Mouse (Mus musculus): ENCODE data around the gene Hist1h3b.
"Not testable (repeated sequence)": the region's sequence is repeated elsewhere in the genome, so short reads cannot be mapped to it uniquely, and the experiment has no call there.

Hist1h3b gene

DNA sequence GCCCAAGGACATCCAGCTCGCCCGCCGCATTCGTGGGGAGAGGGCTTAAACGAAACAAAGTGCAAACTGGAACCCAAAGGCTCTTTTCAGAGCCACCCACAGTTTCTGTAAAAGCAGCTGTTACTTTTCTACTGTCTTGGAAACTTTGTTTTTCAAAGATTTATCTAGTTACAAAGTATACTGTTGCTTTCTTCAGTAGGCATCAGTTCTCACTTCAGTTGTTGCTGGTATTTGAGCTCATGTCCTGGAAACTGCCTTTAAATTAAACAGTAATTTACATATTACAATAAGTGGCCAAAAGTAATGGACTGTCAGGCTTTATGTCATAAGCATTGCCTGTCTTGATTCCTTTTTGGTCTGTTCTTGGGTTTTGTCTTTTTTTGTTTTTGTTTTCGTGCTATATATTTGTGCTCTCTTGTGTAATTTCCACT is 690 bp downstream of the Hist1h3b start:
- no peak for DNase-seq (ENCODE audit: extremely low read depth, low read depth, low spot score)

DNA sequence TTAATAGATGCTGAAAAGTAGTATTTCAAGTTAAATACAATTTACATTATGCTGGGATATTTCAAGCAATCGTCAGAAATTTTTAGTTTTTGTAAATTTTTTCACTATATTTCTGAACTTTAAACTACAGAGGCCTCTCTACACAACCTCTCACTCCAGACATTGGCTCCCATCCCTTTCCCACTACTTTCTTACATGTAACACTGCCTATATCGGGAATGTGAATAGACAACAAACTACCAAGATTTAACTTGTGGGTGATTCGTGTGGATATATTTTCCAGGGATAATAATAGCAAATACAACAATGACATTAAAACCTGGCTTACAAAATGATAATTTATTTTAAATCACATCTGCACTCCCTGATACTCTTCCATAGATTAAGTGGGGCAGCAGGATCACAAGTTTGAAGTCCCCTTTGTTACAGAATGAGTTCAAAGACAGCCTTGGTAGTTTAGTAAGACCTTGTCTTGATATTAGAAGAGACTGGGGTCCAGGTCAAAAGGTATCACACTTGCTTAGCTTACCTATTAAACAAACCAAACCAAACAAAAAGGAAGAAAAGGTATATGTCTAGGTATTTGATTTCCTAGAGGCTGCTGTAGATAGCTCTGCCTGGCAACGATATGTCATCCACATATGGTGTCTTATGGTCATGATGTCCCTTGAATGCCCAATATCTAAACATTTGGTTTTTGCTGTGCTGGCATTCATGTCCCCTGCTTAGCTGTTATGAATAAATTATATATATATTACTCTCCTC is 1.4 kb downstream of the Hist1h3b start:
- no peak for DNase-seq (ENCODE audit: extremely low read depth, low read depth, low spot score)

DNA sequence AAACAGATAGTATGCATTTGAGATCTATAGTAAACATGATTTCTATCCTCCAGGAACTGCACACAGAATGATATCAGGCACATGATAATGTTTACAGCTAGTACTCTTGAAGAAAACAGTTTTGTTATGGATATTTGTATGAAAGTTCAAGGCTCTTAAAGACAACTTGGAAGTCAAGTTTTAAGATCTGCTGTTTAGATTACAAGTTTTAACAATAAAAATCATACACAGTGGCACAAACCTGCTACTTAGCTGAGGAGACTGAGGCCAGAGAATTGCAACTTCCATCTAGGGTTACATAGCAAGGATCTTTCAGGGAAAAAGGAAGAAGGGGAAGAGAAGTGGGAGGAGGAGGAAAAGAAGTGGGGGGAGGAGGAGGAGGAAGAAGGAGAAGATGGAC is 2.9 kb downstream of the Hist1h3b start:
- DNase-seq (ENCODE audit: extremely low read depth, low read depth, low spot score), result no peak

DNA sequence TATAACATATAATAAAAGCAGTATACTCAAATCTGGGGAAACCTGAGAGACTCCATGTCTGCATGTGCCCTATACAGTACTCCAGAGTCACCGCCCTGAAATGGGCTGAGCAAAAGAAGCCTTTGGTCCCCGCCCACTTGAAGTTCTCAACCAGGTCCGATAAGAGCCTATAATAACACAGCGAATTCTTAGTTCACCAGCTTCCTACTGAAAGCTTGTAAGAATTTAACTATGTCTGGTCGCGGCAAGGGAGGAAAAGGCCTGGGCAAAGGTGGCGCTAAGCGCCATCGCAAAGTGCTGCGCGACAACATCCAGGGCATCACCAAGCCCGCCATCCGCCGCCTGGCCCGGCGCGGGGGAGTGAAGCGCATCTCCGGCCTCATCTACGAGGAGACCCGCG is 4.7 kb downstream of the Hist1h3b start, which contains the start of gene Hist1h4b:
Hist1h4b (plus strand) TSS at position 224 of the 400 bp plus-strand sequence.
- DNase-seq (ENCODE audit: extremely low read depth, low read depth, low spot score), result peak; percentile 74

- DNase-seq (ENCODE audit: extremely low read depth, low read depth, low spot score), result no peak
These were observed 5.2 kb downstream of the Hist1h3b start for GRCm38 (mm10) chr13:23757211-23757773.

DNA sequence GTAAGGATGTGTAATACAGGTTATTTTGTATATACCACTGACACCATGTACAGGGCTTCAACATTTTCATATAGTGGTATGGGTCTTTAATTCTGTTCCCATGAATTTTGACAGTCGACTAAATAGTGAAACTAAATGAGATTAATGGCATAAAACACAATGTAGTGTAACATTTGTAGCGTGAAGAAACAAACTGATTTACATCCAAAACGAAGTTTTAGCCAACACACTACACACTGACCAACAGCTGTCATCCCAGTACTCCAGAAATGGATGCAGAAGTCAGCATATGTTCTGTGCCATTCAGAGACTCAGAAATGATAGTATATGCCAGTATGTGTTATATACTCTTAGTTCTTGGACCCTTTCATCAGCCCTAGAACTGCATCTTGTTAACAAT is 5.9 kb downstream of the Hist1h3b start:
- no peak for DNase-seq (ENCODE audit: extremely low read depth, low read depth, low spot score)

GRCm38 (mm10) chr13:23759251-23759771 is 7.2 kb downstream of the Hist1h3b start:
- DNase-seq (ENCODE audit: extremely low read depth, low read depth, low spot score), result no peak

GRCm38 (mm10) chr13:23759916-23760239 is 7.8 kb downstream of the Hist1h3b start:
- no peak for DNase-seq (ENCODE audit: extremely low read depth, low read depth, low spot score)

DNA sequence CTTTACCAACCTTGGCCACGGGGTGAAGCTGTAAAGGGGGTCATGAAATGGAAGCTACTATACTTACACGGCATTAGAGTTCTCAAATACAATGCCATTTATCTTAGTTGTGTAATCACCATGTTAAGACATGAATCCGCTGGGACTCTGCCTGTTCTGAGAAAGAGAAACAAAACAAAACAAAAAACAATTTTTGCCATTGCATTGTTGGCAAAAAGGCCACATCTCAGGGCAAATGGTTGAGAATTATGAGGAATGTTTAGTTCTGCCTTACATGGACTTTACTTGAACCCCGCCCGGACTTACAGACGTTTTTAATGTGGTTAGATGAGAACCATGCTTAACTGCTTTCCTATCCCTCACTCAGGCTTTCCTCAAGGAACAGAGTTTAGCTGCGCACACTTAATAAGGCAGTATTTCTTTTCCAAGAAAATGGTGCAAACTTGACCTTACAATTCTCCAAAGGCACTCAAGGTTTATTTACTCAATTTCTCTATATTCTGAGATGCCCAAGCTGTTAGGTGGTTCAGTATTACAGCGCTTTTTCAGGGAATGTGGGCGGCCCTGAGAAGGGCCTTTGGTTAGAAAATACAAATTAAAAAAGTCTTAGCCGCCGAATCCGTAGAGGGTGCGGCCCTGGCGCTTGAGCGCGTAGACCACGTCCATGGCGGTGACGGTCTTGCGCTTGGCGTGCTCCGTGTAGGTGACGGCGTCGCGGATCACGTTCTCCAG is 8.3 kb downstream of the Hist1h3b start:
- no peak for DNase-seq (ENCODE audit: extremely low read depth, low read depth, low spot score)

- no peak for DNase-seq (ENCODE audit: extremely low read depth, low read depth, low spot score)
These were observed 9.2 kb downstream of the Hist1h3b start, which contains the start of gene Hist1h4a for GRCm38 (mm10) chr13:23760972-23761864. TSS of gene Hist1h4a (minus strand) at chr13:23761230.

- not testable (repeated sequence) for DNase-seq (ENCODE audit: extremely low read depth, low read depth, low spot score)
These were observed 10.1 kb downstream of the Hist1h3b start, which contains the start of gene Hist1h3a for GRCm38 (mm10) chr13:23761871-23762821. TSS of gene Hist1h3a (minus strand) at chr13:23762386.

GRCm38 (mm10) chr13:23763242-23763585 is 11.1 kb downstream of the Hist1h3b start:
- no peak for DNase-seq (ENCODE audit: extremely low read depth, low read depth, low spot score)

DNA sequence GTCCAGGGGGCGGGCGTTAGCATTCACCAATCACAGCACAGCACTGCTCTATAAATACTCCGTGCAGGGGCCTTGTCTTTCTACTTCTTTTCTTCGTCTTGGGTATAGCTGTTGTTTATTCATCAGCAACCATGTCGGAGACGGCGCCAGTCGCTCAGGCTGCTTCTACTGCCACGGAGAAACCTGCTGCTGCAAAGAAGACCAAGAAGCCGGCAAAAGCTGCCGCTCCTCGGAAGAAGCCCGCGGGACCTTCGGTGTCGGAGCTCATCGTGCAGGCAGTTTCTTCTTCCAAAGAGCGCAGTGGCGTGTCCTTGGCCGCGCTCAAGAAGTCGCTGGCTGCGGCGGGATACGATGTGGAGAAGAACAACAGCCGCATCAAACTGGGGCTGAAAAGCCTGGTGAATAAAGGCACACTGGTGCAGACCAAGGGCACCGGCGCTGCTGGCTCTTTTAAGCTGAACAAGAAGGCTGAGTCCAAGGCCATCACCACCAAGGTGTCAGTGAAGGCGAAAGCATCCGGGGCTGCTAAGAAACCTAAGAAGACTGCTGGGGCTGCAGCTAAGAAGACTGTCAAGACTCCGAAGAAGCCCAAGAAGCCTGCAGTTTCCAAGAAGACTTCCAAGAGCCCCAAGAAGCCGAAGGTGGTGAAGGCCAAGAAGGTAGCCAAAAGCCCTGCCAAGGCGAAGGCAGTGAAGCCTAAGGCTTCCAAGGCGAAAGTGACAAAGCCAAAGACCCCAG is 11.7 kb downstream of the Hist1h3b start, which contains the start of gene Hist1h1a:
Hist1h1a (plus strand) TSS at position 81 of the 738 bp plus-strand sequence.
- DNase-seq (ENCODE audit: extremely low read depth, low read depth, low spot score), result no peak

DNA sequence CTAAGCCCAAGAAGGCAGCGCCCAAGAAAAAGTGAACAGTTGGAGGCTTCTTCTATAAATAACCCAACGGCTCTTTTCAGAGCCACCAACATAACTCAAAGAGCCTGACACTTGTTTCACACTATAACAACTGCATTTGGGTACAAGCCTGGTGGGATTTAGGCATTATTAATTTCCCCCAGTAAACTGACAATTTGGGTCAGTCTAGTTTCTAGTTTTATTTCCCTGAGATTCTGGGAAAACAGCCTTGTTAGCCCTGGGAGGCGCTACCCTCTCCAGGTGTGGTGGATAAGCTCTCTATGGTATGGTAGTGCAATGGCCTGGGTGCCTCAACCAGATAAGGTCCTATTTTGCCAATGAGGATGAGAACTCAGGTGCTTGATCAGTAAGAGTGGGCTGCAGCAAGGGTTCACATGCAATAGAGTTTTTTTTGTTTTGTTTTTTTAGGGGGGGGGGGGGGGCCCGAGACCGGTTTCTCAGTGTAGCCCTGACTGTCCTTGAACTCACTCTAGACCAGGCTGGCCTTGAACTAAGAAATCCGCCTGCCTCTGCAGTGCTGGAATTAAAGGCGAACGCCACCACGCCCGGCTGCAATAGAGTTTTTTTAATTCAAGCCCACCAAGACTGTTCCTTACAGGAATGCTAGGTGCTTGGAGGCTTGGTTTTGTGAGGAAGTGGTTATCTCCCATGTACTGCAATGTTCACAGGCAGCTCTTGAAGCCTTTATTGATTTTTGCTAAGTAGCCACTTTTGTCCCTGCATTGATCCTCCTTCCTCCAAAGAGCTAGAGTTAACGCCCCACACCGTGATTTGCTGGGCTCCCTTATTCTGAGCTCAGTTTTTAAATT is 12.5 kb downstream of the Hist1h3b start:
- DNase-seq (ENCODE audit: extremely low read depth, low read depth, low spot score), result no peak

- DNase-seq (ENCODE audit: extremely low read depth, low read depth, low spot score), result no peak
These were observed 13.1 kb downstream of the Hist1h3b start for GRCm38 (mm10) chr13:23765172-23765513.

GRCm38 (mm10) chr13:23766772-23767171 is 14.7 kb downstream of the Hist1h3b start:
- no peak for DNase-seq (ENCODE audit: extremely low read depth, low read depth, low spot score)

DNA sequence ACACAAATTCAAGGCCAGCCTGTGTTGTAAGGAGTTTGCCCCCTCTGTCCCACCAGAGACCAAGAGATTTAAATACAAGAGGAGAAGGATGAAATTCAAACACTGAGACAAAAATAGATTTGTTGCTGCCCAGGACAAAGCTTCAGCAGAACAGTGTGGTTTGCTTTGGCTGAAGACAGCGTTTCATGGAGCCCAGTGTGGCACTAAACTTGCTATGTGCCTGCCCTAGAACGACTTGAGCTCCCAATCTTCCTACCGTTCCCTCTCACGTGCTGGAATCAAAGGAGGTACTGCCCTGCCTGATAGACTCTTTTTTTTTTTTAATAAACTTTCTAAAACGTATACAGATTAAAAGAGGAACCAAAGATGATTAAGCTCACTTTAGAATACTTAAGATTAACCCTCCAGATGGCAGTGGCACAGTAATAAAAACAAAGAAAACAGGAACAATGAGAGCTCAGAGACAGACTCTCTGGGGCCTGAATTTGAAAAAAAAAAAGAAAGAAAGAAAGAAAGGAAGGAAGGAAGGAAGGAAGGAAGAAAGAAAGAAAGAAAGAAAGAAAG is 16.8 kb downstream of the Hist1h3b start:
- no peak for DNase-seq (ENCODE audit: extremely low read depth, low read depth, low spot score)

DNA sequence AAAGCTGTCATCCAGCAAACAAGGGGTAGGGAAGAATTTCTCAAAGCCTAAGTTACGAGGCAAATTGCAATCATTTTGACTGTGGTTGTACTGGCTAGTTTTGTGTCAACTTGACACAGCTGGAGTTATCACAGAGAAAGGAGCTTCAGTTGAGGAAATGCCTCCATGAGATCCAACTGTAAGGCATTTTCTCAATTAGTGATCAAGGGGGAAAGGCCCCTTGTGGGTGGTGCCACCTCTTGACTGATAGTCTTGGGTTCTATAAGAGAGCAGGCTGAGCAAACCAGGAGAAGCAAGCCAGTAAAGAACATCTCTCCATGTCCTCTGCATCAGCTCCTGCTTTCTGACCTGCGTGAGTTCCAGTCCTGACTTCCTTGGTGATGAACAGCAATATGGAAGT is 17.5 kb downstream of the Hist1h3b start, which contains the start of gene Trim38:
Trim38 (plus strand) TSS at position 301 of the 400 bp plus-strand sequence.
- not testable (repeated sequence) for DNase-seq (ENCODE audit: extremely low read depth, low read depth, low spot score)

All from fat pad, adult 2 months (tissue).